Mouse (Mus musculus) thymus, postnatal 10 days (tissue): Measurements from ENCODE around the gene Lpp.

Experiments used
- DNase-seq, 2 experiments: peaks; one replicate each; pipeline ENCODE4 v3.0.0; 2021; ENCODE audit warnings: low spot score in 2 of 2

Lpp gene

DNA sequence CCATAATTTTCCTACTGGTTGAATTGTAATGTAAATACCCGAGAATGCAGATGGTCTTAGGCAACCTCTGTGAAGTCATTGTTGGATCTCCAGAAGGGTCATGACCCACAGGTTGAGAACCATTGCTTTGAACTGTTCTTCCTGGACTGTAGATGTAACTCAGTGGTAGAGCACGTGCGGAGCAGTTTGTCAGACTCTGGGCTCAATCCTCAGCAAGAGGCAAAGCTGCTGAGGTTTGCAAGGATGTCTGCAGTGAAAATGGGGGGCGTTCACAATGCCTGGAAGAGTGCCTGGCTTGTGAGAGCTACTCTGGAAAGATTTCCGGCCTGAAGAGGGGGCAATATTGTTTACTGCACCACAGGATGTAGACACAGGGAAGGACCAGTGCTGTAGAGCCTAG, 6.2 kb downstream of the Lpp start:
- no peak for DNase-seq

DNA sequence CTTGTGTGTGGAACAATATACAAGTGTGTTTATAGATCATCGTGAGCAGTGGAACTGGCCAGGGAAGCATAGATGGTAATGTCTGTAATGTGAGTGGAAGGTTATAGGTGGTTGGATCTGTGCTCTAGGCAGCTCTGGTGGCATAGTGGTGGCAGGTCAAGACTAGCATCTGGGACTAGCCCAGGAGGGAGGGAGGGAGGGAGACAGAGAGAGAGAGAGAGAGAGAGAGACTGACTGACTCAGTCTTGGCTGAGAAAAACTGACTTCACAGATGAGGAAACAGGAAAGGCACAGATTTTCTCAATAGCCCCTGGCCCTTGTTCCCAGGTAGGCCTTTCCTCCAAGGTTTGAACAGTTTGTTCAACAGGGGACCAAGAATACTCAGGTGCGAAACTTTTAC, 7.5 kb downstream of the Lpp start:
- no peak for DNase-seq

DNA sequence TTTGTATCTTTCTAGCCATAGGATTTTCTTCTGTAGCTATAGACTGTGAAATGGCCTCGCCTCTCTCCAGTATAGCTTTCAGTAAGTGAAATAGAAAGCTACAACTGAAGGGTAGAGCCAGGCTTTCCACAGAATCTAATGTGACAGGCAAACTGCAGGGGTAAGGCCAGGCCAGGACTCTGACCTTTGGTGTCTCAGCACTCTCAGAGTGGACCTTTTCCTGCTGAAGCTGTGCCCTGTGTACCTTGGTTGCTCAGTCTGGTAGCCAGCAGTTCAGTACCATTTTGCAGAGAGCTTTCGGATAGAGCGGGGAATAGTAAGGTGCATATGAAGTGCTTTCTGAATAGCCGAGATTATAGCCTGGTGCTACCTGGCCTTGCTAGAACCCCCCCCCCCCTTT, 9.5 kb downstream of the Lpp start:
- no peak for DNase-seq

DNA sequence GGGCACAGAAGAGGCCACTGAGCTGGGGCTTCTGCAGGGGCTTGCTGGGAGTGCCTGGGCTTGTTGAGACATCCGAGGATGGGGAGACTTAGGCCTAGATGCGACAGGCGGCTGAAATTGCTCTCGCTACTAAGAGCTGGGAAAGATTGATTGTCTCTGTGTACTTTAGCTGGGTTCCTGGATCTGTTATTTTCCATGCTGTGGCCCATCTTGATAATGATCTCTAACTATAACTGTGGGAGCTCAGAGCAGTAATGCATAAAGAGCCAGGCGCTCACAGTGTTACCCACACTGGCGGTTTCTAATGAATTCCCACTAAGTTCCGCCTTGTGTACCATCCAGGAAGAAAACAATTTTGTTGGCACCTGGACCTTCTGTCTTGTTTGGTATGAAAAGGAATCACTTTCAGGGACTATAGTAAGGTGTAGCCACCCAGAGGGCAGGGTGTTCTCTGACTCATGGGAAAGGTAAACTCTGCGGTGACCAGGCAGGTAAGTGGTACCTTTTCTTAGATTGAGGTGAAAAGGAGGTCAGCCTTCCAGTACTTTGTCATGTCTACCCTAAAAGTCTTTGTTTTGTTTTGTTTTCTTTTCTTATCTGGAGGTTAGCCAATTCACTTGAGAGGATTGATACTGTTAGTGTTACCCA, 10.6 kb downstream of the Lpp start:
- no peak for DNase-seq

DNA sequence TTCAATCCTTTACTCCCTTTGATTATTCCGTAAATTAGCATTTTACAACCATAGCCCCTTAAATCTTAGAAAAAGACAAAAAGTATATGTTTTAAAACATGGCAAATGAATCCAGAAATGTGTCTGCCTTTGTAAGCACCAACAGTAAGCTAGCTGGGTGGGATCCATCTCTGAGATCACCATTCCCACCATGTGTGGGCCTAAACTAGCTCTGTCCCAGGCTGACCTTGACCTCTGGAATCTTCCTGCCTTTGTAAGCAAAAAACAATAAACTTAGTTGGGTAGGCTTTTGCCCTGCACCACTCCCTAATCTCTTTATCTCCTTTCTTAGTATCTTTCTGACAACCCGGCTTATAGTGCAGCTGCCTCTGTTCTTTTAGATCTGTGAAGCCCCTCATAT, 13.2 kb downstream of the Lpp start:
- no peak for DNase-seq

DNA sequence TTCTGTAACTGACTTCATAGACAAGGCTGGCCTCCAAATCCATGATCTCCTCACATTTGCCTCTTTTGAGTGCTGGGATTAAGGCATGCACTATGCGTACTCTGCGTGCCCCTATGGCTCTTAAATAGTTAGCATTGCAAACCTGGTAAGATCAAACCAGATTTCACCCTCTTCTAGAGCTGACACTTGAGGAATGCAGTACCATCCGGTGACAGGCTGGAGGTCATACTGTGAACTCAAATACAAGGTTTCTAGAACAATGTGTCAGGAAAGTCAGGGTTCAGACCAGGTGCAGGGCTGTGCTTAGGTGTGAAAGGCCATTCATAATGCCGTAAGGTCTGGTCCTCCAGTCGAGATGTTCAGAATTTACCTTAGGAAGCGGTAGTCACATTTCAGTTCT, 18.0 kb downstream of the Lpp start:
- DNase-seq: no peak

DNA sequence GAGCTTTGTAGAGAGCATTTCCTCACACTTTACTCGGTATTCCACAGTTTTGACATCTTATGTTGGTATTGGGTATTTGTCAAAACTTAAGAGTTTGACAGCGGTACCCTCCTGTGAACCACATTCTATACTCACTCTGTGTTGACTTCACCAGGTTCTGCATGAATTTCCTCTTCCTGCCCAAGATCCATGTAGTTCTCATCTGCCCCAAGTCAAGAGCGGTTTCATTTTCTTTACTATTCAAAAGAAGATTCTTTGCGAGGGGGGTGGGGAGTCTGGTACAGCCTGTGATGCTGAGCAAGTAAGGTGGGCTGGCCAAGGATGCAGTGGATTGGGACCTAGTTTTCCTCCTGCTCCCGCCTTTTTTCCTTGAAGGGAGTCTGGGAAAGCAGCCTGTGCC, 18.9 kb downstream of the Lpp start:
- DNase-seq: no peak

DNA sequence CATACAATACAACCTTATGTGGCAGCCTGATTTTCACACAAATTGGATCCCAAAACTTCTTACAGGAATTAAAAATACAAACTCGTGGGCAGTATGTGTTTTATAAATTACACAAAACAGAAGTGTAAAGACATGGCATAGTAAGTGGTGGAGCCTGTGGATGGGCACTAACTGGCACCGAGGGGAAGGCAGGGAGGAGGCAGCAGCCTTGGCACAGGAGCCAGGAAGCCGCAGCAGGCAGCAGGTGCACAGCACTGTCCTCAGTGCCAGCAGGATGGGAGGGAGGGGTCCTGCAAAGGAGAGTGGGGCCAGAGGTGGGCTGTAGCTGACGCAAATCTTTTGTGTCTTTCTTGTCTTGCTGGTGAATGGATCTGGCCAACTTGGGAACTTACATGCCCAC, 19.8 kb downstream of the Lpp start:
- peak in 1 of 2 experiments; percentile 48 for DNase-seq

DNA sequence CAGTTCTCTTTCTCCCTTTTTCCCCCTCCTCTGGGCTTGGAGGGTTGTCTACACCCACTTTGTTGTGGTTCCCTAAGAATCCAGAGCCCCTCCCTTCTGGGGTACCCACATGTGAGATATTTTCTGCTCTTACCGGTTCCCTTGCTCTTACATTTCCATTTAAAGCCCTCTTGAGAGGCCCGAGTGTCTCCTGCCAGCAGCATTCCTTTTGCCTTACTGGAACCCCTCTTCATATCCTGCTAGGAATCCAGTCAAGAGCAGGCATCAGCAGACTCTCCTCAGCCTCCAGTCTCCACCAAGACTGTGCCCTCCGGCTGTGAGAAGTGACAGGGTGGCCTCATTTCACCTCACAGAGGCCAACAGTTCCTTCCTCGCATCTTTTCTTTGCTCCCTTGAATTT, 24.7 kb downstream of the Lpp start:
- no peak for DNase-seq

DNA sequence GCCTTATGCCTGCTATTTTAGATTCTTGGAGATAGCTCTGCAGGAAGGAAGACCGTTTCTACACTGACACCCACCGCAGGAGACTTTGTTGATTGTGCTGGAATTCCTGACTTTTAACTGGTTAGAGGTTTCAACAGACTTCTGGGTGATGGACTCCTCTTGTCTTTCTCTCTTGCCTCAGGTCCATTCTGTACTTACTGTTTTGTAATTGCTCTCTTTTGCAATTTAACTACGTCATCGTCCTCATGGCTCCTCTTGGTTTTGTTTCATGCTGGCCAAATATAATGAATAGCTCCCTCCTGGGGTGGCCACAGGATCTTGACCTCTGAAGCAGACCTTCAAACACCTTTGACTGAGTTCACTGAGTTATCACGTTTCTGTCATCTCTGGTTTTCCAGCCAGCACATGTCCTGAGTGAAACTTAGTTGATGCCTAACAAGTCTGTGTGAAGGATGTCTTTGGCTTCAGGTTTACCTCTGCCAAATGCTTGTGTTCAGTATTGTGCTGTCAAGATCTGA, 27.4 kb downstream of the Lpp start:
- DNase-seq: no peak

DNA sequence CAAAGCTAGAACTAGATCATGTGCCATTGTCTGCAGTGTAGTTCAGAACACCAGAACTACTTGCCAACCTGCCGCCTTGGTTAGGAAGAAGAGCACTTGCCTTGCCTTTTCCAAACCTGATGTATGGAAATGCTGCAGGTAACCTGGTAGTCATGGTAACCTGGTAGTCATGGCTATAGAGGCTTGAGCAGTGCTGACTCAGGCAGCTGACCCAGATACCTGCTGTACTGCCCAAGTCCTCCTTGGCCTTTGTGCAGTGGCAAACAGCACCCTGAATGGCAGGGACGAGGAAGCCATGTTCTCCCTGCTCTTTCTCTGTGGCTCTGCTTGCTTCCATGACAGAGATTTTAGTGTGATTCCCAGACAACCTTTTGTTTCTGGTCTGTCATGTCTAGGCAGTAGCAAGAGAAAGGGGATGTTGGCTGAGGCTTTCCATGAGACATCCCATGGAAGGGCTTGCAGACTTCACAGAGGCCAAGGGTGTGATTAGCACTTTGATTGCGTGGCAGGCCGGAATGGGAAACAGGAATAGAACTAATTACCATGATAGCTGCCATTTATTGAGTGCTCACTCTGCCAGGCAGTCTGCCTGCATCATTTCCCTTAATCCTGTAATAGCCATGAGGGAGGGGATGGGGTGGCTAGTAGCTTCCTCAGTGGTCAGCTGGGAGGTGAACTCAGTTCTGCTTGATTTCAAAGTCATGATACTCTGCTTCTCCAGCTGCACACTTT, 28.5 kb downstream of the Lpp start:
- no peak for DNase-seq

DNA sequence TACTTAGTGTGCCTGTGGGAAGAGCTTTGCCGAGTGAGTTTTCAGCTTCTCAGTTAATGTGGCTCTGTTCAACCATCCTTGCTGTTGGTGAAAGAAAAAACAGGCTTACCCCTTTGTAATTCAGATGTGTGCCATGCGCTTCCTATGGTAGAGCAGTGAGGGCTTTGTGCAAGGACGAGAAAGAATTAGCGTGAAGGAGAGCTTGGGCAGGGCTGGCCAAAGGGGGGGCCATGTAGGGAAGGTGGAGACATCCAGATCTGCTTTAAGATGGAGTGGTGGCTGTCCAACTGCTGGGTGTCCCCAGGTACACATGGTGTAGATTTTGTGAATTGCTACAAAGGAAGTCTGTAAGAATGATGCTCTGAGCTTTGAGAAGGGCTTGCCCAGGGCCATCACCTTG, 29.9 kb downstream of the Lpp start:
- no peak for DNase-seq

DNA sequence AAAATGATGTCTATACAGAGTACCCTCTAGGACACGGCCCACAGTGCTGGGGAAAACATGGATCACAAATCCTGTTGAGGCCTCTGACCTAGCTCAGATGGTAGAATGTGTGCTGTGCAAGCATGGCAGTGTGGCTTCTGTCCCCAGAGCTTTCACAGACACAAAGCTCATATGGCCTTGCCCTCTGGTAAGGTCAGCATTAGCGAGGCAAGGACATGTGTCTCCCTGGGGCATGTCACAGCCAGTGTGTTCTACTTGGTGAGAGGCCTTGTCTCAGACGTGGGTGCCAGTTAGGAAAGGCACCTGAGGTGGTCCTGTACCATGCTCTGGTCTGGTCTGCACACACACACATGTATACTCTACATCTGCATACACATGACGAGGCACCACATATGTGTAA, 30.4 kb downstream of the Lpp start:
- no peak for DNase-seq

DNA sequence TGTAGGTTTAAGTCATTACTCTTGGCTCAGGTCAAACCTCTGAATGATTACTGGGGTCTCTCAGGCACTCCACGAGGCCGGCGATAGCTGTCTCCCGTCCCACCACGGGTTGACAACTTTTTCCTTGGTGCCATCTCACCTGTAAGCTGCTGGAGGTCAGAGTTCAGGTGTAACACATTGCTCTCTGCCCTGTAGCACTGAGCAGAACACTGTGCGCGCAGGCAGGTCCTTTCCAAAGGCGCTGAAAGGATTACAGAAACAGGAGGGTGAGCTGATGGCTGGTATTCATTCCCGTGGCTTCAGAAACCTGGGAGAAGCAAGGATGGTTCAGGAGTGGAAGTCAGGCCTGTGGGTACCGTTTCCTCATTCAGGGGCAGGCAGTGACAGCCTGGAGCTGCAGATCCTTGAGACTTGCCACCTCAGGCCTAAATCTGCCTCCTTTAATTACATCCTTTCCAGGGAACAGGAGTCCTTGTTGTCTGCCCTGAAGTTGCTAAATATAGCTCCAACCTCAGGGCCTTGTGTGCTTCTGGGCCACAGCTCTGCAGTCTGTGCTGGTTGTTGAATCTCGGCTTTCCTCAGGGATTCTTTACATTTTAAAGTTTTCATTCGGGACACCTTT, 31.2 kb downstream of the Lpp start:
- DNase-seq: no peak

DNA sequence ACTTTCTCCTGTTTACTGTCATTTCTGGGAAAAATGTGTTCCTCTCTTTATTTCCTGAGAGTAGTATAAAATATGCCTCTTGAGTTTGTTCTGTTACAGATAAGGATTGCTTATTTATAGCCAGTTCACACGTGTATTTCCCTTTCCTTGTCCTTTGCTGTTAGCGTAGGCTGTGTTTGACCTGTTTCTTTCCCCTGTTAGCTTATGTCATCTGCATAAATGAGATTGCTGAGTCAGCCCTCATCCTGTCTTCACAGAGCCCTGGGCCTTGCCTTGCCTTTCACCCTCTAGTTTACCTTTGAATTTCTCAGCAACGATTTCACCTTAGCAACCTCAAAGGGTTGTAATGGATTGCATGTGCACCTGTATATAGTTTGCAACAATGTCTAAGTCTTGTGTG, 32.5 kb downstream of the Lpp start:
- peak in 1 of 2 experiments; percentile 61 for DNase-seq

DNA sequence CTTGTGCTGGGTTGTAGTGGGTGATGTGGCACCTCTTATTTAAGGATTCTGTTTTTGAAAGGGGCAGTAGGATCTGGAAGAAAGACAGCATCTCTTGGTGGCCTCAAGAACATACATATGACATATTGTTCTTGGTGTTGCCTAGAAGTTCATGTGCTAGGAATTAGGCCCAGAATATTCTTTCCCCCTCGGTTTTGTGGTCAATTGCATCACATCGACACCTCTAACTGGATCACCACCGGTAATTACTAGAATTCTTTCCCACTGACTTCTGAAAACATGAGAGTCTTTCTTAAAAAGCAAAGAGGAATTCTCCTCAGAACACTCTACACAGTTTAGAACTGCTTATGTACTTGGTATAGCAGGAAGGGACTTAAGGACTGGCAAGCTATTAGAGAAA, 34.3 kb downstream of the Lpp start:
- no peak for DNase-seq

DNA sequence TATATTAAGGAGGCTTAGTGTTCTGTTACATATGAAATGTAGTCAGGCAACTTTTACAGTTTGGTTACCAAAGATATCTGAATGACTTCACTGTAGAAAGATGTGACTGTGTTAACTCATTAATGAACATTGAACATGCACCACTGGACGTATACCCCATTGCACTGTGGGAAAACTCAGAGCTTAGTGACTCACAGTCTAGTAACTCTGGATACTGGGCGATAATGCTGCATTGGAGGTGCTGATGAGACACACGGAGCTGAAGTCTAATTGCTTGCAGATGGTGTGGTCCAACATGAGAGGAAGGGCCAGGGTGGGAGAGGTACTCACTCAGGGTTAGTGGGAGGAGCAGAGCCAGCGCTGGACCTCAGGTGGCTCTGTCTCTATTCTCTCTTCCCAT, 34.7 kb downstream of the Lpp start:
- no peak for DNase-seq

DNA sequence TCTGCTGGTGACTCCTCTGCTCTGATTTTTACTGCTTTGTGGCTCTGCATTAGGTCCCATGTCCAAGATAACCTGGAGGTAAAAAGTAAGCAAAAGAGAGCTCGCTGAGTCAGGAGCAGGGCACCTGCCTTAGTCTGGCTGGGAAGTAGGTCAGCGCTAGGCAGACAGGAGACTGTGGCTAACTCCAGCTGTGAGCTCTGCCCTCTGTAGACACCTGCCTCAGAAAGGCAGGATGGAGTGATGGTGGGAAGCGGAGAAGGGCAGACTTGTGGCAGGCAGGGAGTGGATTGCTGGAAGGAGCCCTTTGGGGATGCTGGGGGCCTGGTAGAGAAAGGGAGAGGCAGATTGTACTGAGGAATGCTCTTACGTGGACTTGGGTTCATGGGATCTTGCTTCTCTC, 35.4 kb downstream of the Lpp start:
- DNase-seq: peak; percentile 67 to 78

DNA sequence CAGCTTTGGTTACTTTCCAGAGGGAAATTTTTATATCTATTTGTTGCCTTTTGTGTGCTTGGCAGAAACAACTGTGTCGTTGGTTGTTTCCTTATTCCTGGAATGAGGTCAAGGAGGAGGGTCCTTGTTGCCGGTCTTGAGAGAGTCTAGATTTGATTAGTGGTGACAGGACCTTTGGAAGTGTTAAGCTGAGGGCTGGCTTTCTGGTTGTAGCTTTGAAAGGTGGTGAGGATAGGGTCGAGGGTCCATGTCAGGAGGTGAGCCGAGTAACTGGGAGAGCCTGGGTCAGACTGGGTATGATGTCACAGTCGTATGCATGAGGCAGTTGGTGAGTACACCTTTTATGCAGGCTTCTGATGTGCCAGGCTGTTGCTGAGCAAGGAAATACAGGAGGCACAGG, 36.4 kb downstream of the Lpp start:
- no peak for DNase-seq

DNA sequence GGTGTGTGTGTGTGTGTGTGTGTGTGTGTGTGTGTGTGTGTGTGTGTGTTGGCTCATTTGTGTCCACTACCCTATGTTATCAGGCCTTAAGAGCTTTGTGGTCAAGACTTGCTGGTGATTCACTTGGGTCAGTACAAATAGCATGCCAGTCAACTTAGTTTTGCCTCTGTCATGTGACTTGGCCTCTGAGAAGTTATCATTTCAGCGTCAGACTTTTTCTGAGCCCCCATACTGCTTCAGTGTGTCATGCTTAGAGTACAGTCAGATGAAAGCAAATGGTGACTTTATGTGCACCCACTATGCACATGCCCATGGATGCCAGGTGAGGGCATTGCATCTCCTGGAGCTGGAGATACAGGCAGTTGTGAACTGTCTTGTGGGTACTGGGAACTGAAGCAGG, 38.5 kb downstream of the Lpp start:
- no peak for DNase-seq

DNA sequence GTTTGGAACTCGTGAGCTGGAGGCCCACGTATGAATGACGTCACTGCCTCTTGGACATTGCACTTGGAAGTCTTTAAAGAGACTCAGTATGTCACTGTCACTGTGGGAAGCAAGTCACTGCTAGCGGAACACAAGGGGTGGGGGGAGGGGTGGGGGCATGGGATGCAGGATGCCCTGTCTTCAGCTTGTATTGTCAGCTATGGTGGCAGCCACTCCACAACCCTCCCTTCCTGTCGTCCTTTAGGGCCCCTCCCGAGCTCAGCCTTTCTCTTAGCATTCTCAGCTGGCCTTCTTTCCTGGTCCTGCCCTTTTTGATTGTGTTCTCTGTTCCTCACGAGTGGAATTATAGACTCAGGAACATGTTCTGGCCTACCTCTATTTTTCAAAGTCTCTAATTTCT, 40.3 kb downstream of the Lpp start:
- DNase-seq: no peak

DNA sequence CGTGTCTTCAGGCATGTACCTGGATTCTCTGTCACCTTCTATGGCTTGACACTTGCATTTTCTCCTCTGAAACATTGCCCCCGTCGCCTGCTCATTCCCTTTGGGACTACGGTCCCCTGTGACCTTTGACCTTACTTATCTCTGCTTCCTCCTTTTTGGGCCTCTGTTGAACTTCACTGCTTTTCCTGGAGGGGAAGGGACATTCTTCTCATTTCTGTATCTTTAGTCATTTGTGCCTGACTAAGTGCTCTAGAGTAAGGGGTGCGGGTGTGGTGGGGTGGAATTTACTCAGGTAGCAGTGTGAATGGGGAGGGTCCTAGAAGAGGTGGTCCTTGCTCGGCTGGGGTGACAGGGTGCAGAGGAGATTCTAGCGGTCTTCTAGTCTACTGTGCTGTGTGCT, 40.7 kb downstream of the Lpp start:
- DNase-seq: no peak

DNA sequence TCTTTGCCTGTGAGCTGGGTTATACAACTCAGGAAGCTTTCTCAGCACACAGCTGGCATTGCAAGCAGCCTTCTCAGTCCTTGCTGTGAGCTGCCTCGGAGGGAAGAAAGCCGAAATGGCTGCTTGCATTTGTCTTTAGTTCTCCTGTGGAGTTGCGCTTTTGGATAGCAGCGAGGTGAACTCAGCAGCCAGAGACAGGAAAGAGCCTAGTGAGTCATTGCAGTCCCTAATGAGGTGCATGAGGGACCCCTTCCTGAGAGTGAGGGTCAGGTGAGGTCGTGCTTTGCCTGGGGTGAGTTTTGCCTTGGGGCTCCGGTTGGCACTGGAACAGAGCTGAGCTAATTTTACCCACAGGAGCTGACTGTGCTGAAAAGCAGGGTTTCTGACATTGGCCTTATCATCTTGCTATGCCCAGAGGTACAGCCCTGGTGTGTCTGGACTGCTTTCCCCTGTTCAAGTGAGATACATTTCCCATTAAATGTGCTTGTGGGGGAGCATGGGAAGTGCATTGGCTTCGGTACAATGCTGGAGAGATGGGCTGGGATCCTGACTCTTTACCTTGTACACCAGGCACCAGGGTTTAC, 41.3 kb downstream of the Lpp start:
- peak in 1 of 2 experiments; percentile 41 for DNase-seq
